Mouse (Mus musculus): ENCODE results near the gene Rab42. TPM values are rescaled to one million over a fixed set of nuclear protein-coding genes. Genes with fewer than 3 reads are reported as not detected.
"Not testable (repeated sequence)": the region's sequence is repeated elsewhere in the genome, so short reads cannot be mapped to it uniquely, and the experiment has no call there.

Rab42 gene
- total RNA-seq, 2 experiments from 2014 or later = 1.2 to 1.5 TPM

DNA sequence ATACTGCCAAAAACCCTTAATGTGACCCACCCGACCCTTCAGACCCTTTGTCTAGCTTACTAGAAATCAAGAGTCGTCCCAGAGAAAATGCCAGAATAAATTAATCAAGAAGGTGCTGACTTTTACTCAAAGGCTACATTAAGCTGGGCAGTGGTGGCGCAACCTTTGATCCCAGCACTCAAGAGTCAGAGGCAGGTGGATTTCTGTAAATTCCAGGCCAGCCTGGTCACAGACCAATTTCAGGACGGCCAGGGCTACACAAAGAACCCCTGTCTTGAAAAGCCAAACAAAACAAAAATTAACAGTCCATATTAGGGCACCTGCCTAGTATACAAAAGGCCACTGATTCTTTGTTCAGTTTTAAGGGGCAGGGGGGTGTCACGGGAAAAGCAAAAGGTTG is 23.3 kb upstream of the Rab42 start:
- intact Hi-C loops (cut with DNase I) = no loop called here

DNA sequence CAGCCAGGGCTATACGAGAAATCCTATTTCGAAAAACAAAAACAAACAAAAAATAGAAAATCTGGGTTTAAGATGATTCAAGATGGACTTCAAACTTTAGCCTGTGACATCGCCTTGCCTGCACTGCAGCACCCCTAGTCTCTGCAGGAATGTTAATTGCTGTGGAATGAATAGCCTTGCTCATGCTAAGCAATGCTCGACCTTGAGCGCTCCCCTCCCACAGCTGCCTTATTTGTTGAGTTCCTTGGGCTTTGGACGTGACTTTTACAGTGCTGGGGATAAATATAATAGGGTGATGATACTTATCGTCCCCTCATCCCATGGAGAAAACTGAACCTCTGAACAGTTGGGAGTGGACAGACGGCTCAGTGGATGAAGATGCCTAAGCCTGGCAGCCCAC is 12.5 kb upstream of the Rab42 start:
- no peak for DNase-seq (ENCODE audit: low spot score in 2 of 2)
- intact Hi-C loops (cut with DNase I) = no loop called here

More for the DNA sequence above, 23.3 kb upstream of the Rab42 start:
- DNase-seq (ENCODE audit: low spot score in 2 of 2) = no peak

DNA sequence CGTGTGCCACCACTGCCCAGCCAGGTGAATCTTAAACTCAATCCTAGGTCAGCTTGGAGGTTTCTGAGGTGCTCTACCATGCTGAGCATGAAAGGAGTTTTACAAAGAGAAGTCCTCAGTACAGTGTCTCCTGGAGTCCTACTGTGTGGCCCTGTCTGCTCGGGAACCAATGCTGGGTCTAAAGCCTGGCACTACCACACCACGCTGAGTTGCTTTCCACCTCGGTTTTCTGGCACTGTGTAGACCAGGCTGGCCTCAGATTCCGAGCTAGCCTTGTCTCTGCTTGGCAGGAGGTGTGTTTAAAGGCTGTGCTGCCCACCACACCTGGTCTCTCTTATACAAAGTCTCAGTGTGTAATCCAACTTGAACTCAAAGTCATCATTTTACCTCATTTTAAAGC is 9.4 kb upstream of the Rab42 start:
- no peak for DNase-seq (ENCODE audit: low spot score in 2 of 2)
- intact Hi-C loops (cut with DNase I) = no loop called here

DNA sequence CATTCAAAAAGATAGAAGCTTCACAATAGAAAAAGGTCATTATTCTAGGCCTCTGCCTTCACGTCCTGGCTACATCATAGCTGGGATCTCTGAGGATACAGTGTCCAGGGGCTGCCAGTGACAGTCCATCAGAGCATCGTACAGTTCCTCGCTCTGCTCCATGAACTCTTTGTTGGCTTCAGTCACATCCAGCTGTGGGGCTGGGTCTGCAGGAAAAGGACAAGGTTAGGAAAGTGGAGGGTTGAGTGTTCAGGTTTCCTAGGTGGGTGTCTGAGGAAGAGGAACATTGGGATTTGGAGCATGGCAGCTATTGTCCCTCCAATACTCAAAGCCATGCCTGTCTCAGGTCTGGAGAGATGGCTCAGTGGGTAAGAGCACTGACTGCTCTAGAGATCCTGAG is 8.6 kb upstream of the Rab42 start:
- intact Hi-C loops (cut with DNase I) = no loop called here
- DNase-seq (ENCODE audit: low spot score in 2 of 2) = no peak

DNA sequence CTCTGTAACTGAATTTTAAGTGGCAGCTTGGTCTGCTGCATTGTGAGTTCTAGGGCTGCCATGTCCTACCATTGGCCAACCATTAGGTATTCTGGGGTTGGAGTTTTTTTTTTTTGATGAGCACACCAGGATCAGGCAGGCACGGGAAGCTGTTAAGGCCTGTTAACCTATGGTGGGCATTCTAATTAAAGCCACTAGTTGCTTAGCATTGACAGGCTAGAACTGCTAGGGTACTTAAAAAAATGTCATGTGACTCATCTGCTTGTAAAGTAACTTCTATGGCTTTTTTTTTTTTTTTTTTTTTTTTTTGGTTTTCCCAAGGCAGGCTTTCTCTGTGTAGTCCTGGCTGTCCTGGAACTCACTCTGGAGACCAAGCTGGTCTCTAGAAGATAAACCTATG is 8.0 kb upstream of the Rab42 start:
- no peak for DNase-seq (ENCODE audit: low spot score in 2 of 2)
- intact Hi-C loops (cut with DNase I) = no loop called here

DNA sequence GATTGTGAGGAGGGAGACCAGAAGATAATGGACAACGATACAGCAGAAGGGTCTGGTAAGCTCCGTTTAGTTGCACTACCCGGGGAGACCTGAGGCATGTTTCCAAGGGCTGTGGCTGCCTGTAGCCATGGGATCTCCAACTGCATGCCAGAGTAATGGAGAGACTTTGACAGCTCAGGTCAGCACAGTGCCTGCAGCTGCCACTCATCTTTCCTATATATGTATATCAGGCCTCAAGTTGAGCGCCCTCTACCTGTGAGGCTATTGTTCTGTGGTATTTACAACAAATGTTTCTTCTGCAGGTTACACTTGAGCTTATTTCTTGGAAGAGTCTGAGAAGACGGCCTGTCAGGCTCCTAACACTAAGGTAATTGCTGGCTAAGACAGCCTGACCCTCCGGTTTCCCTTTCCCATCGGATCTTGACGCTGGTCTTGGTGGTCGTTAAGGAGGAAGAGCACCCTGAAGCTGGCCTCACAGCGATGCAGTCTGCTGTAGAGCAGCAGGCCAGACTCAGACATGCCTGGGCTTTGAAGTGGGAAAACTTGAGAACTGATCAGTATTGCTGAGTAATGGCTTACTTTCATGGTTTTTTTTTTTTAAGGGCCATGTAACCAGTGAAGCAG is 6.8 kb upstream of the Rab42 start:
- peak; percentile 32 to 44 for DNase-seq (ENCODE audit: low spot score in 2 of 2)
- intact Hi-C loops (cut with DNase I) = loop anchor here (2.0 to 10.0 kb wide), 2 partner anchors 19 to 205 kb away; partner anchors contain the start of genes Sesn2 and Trnau1ap

DNA sequence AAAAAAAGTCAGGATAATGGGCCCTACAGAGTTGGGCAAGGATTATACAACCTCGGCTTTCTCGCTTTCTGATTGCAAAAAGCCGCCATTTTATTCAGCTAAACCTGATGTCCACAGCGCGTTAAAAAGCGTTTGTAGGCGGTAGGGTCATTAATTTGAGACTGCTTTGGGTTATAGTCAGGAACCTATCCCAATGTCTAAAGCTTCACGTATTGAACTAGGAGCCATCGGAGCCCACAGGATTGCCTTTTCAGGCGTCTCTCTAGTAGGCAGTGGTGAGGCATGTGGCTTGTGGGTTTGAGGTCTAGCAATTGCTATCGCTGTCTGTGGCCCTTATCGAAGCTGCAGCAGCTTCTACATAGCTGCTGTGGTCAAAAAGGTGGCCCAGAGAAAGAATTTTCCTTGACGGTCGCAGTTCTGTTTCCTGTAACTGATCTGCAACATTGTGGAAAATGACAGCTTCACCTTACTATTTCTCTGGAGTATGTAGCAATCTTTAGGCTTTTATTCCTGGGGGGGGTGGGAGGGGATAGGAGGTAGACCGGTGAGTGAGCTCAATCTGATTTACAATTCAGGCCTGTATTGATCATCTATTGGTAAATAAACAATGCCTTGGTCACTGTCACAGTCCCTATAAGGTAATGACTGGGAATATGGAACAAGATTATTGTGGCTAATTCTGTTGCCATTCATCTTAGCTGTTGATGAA is 6.1 kb upstream of the Rab42 start:
- intact Hi-C loops (cut with DNase I) = loop anchor here (2.0 to 10.0 kb wide), 2 partner anchors 20 to 206 kb away; partner anchors contain the start of genes Sesn2 and Trnau1ap
- peak; percentile 18 to 37 for DNase-seq (ENCODE audit: low spot score in 2 of 2)

DNA sequence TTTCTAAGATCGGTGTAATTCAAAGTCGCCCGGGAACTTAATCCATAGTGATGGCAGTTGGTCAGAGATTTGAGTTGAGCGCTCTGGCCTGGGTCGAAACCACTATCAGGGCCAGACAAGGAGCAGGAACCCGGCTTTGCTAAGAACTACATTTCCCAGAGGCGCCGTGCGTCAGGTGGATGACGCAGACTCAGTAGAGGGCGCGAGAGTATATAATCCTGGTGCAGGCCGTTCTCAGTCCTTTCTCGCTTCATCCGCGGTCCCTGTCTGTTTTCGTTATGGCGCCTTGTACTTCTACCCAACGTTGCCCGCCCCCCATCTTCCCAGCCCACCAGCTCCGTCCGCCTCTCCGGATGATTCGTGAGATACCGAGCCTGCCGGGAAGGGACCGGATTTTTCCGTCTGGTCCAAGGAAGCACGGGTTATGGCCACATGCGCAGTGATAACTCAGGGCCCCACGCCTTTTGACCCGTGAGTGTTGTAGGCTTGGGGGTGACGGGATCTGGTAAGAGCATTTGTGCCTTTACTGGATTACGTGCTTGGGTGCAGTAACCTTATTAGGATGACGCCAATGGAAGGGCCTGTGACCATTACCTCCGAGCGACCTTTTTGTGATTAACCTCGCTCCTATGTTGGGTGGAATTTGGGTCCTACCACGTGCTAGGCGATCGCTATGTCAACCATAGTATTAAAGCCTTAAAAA is 5.4 kb upstream of the Rab42 start:
- DNase-seq (ENCODE audit: low spot score in 2 of 2) = peak; percentile 91 to 95
- intact Hi-C loops (cut with DNase I) = loop anchor here (2.0 to 10.0 kb wide), 2 partner anchors 20 to 206 kb away; partner anchors contain the start of genes Sesn2 and Trnau1ap

DNA sequence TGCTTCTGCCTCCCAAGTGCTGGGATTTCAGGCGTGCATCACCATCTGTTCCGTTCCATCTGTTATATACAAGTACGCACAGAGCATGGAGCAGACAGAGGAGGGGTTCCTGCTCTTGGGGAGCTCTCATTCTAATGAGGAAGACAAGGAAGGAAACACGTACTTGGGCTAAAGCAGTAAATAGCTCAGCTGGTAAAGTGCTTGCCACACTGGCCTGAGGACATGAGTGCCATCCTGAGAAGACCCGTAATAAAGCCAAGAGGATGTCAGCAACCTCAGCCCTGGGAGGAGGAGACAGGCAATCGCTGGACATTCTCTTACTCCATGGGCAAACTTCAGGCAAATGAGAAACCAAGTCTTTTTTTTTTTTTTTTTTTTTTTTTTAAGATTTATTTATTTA is 2.8 kb upstream of the Rab42 start:
- intact Hi-C loops (cut with DNase I) = loop anchor here (10.0 kb wide), 1 partner anchor 209 kb away; the partner anchor contains the start of gene Sesn2
- DNase-seq (ENCODE audit: low spot score in 2 of 2) = no peak

DNA sequence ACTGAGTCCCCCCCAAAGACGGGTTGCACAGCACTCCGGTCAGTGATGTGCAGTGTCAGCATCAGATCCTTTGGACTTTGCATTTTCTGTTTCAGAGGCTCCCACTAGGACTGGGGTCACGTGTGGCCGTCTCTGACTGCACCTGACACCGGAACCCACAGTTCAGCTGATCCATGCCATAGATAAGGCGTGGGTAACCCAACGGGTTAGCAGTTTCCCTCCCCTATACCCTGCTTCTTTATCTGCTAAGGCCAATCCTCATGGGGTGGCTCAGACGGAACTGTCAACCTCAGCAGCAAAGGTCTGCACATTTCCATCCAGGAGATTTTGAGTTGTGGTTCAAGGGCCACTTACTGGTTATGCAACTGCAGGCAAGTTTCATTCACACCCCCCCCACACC is 2.1 kb upstream of the Rab42 start:
- DNase-seq (ENCODE audit: low spot score in 2 of 2) = no peak
- intact Hi-C loops (cut with DNase I) = loop anchor here (10.0 kb wide), 1 partner anchor 210 kb away; the partner anchor contains the start of gene Sesn2

DNA sequence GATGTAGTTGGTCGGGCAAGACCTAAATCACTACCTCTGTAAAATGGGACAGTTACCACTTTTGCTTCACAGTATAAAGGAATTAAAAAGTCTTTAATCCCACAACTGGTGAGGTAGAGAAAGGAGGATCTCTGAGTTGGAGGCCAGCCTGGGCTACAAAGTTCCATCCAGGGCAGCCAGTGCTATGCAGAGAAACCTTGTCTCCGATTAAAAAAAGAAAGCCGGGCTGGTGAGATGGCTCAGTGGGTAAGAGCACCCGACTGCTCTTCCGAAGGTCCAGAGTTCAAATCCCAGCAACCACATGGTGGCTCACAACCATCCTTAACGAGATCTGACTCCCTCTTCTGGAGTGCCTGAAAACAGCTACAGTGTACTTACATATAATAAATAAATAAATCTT is 299 bp upstream of the Rab42 start:
- DNase-seq (ENCODE audit: low spot score in 2 of 2) = not testable (repeated sequence)
- intact Hi-C loops (cut with DNase I) = loop anchor here (10.0 kb wide), 1 partner anchor 211 kb away; the partner anchor contains the start of gene Sesn2

DNA sequence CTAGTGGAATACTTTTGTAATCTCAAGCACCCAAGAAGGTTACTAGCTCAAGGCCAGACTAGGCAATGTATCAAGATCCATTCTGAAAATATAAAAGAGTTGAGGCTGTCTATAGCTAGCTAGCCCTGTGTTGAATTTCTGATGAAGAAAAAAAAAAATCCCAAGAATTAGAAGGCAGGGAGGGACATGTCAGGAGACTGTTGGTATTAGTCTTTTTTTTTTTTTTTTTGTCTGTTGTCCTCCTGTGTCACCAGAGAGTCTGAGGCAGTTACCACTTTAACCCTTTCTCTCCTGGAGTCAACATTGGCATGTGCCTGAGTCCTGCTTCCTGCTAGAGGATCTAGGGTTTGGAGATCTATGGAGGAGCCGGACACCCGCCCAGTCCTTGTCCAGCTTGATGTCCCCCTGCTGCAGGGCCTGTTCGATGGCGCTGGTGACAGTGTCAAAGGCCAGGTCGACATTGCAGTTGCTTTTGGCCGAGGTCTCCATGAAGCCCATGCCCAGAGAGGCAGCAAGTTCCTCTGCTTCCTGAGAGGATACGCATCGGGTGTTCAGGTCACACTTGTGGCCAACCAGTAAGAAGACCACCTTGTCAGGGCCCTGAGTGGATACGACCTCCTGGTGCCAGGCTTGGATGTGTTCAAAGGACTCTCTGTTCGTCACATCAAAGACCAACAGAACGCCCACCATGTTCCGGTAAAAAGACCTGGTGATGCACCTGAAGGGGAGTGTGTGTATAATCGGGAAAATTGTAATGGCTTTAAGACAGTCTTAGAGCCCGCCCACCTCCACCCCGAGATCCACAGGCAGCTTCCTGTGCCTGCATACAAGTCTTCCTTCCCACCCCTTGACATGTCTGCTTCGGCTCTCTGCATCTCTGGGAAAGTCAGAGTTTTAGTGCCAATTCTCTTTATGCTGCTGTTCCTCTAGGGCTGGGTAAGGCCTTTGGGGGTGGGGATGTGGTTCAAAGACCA is 933 bp downstream of the Rab42 start:
- peak in 1 of 2 experiments; percentile 18 for DNase-seq (ENCODE audit: low spot score in 2 of 2)
- intact Hi-C loops (cut with DNase I) = loop anchor here (10.0 kb wide), 1 partner anchor 213 kb away; the partner anchor contains the start of gene Sesn2

DNA sequence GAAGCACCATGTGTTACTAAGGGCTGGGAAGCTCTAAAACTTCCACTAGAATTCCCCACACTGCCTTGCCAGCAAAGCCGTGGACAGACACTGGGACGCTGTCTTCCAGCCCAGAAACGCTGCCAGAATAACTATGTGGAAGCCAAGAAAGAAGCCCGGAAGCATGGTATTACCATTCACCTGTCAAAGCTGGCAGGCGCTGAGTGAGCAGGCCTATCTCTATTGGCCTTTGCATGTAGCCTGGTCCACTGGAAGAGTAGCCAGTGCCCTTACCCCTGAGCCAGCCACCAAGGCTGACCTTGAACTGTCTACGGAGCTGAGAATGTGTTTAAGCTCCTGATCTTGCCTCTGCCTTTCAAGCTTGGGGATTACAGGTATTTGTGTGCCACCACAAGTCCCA is 1.7 kb downstream of the Rab42 start:
- intact Hi-C loops (cut with DNase I) = loop anchor here (10.0 kb wide), 1 partner anchor 213 kb away; the partner anchor contains the start of gene Sesn2

DNA sequence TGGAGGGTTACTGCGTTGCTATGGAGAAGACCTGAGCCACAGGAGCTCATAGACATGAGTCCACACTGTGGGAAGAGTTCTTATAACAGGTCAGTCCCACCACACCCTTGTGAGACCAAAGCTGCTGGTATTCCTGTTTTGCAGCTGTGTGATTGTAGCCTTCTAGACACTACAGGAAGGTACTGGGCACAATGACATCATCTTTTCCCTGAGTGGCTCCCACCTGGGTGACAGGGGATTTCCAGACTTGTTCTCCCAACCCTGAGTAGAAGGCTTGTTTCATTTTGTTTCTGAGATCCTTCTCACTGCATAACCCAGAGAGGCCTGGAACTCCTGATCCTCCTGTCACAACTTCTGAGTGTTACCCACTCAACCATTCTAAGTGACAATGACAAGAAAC is 3.3 kb downstream of the Rab42 start:
- DNase-seq (ENCODE audit: low spot score in 2 of 2) = no peak
- intact Hi-C loops (cut with DNase I) = loop anchor here (10.0 kb wide), 1 partner anchor 215 kb away; the partner anchor contains the start of gene Sesn2

More for the DNA sequence above, 1.7 kb downstream of the Rab42 start:
- no peak for DNase-seq (ENCODE audit: low spot score in 2 of 2)

DNA sequence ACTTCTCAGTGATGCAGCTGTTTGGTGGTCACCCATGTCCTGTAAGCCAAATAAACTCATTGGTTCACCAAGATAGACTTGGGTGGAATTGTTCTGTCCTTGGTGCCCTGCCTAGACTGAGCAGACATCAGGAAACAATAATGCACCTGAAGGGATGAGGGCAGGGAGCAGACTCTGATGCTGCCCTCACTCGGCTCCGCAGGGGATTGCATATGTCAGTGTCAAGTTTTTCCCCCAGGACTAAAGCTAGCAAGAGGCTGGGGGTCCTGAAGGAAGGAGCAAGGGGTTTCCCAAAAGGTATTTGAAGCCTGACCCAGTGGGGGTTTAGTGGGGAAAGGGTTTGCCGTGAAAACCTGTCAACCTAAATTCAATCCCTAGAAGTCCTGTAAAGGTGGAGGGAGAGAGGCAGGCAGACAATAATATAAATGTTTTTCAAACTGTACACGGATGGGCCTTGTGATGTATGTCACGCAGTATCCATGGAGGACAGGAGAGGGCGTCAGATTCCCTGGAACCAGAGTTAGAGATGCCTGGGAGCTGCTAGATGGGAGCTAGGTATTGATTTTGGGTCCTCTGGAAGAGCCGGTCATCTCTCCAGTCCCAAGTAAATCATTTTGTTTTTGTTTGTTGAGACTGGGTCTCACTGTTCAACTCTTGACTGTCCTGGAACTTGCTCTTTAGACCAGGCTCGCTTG is 7.3 kb downstream of the Rab42 start:
- intact Hi-C loops (cut with DNase I) = no loop called here

DNA sequence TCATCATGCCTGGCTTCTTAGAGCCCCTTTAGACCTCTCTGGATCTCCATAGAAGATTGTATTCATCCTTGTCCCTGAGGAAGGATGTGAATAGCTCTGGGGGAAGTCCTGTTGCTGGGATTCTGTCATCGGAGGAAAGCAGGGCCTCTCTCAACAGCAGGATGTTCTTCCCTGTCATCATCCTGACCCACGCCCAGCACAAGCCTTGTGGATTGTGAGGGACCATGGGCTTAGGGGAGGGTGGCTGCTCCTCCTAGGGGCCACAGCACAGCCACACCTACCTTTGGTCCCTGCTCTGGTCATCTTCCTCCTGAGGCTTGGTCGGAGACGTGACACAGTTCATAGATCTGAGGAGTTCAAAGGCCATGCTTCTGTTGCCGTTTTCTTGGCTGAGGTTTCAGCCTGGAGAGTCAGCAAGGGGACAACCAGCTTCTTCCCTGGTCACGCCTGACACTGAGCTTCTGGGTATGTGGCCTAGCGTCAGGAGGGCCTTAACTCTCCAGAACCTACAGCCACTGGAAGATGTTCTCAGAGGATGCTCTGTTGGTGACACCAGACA is 9.4 kb downstream of the Rab42 start:
- no peak for DNase-seq (ENCODE audit: low spot score in 2 of 2)
- intact Hi-C loops (cut with DNase I) = loop anchor here (1.0 to 5.0 kb wide), 2 partner anchors 52 to 119 kb away; no protein-coding TSS in a partner anchor

More for the DNA sequence above, 7.3 kb downstream of the Rab42 start:
- no peak for DNase-seq (ENCODE audit: low spot score in 2 of 2)

DNA sequence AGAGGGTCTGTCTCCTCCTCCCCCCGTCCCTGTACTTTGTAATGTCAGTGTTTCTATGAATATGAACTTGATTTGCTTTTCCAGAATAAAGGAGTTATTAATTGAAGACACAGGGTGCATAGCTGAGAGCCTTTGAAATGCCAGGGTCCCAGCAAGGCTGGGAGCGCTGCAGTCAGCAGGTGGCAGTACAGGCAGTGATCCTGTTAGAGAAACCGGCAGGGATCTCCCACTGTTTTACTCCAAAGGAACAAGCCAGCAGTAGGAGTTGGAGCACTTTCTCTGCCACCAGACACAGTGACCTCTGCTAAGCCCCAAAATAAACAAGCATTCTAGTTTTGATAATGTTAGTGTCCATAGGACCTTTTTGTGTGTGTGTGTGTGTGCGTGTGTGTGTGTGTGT is 10.2 kb downstream of the Rab42 start:
- intact Hi-C loops (cut with DNase I) = loop anchor here (1.0 to 5.0 kb wide), 2 partner anchors 52 to 119 kb away; no protein-coding TSS in a partner anchor
- peak; percentile 35 to 40 for DNase-seq (ENCODE audit: low spot score in 2 of 2)
